Mouse (Mus musculus) neural tube, embryonic 15.5 days (tissue): ENCODE results near the gene Cmtm2b. TPM values are rescaled to one million over a fixed set of nuclear protein-coding genes. Genes with fewer than 3 reads are reported as not detected.
A peak's percentile ranks its signal among the peaks of the same experiment; 100 is the strongest.

Experiments
- ATAC-seq: fragments of 200-750 bp; cut with Nextera tagmentation; 2 replicates; pipeline ENCODE4 v1.8.0; 2017; ENCODE audit warnings: mild to moderate bottlenecking, moderate TSS enrichment, moderate library complexity; ENCODE audit not compliant: low FRiP score
- H3K27ac ChIP-seq: fragments of 300-500 bp; sonication (generic); replicated peaks from 2 replicates; pipeline ENCODE4 v1.5.1; 2015; ENCODE audit warnings: mild to moderate bottlenecking, inconsistent platforms
- H3K27me3 ChIP-seq: fragments of 300-500 bp; sonication (generic); replicated peaks from 2 replicates; pipeline ENCODE4 v1.6.1; 2015; ENCODE audit warnings: inconsistent platforms
- H3K36me3 ChIP-seq: fragments of 300-500 bp; sonication (generic); 2 replicates; pipeline ENCODE4 v1.6.1; 2015; ENCODE audit warnings: inconsistent platforms
- H3K4me1 ChIP-seq: fragments of 300-500 bp; sonication (generic); 2 replicates; pipeline ENCODE4 v1.6.1; 2015; ENCODE audit warnings: inconsistent platforms
- H3K4me2 ChIP-seq: fragments of 300-500 bp; sonication (generic); 2 replicates; pipeline ENCODE4 v1.6.1; 2015; ENCODE audit warnings: inconsistent platforms, mild to moderate bottlenecking, moderate library complexity
- H3K4me3 ChIP-seq: fragments of 300-500 bp; sonication (generic); replicated peaks from 2 replicates; pipeline ENCODE4 v1.5.1; 2015; ENCODE audit warnings: mild to moderate bottlenecking, inconsistent platforms
- H3K9ac ChIP-seq: fragments of 300-500 bp; sonication (generic); replicated peaks from 2 replicates; pipeline ENCODE4 v1.6.1; 2015; ENCODE audit warnings: mild to moderate bottlenecking, inconsistent platforms
- H3K9me3 ChIP-seq: fragments of 300-500 bp; sonication (generic); replicated peaks from 2 replicates; pipeline ENCODE4 v1.6.1; 2016; ENCODE audit warnings: inconsistent platforms
- WGBS: fragments of 180-500 bp; shearing (Covaris S2); methylation state at CpG from one replicate; pipeline ENCODE4 v1.1.7; 2015; ENCODE audit warnings: mixed read lengths; 5-methylcytosine and 5-hydroxymethylcytosine counted together
- polyA plus RNA-seq: library from polyadenylated mRNA; unstranded; fragments of >200 nt; fragmentation: Nextera tagmentation; extraction: Ambion mirVana; gene quantifications from 2 replicates; pipeline ENCODE4 v1.2.1, GENCODE M21; 2015

Cmtm2b gene
- polyA plus RNA-seq, 1 experiment from 2014 or later, result not detected

- no peak for ATAC-seq
- Histone ChIP-seq H3K27me3 (no peaks in the 10 kb centered on the region), H3K9me3 (no peaks in the 10 kb centered on the region), H3K4me3 (no peak overlapping the region), H3K9ac (no peak overlapping the region), H3K36me3 (no peaks in the 10 kb centered on the region), H3K4me2 (no peak overlapping the region), H3K27ac (no peak overlapping the region), H3K4me1 (no peaks in the 10 kb centered on the region)
- WGBS, result 83% methylated on average over 5 of the region's 5 CpGs
These were observed 10.9 kb downstream of the Cmtm2b start for GRCm38 (mm10) chr8:104332665-104333631.

GRCm38 (mm10) chr8:104333786-104334185 lies 11.8 kb downstream of the Cmtm2b start:
- Histone ChIP-seq H3K27me3 (no peaks in the 10 kb centered on the region), H3K9ac (no peak overlapping the region), H3K36me3 (no peaks in the 10 kb centered on the region), H3K9me3 (no peaks in the 10 kb centered on the region), H3K4me1 (no peaks in the 10 kb centered on the region), H3K4me2 (no peak overlapping the region), H3K4me3 (no peak overlapping the region), H3K27ac (no peak overlapping the region)
- 76% methylated on average over 5 of the region's 5 CpGs for WGBS
- no peak for ATAC-seq

- H3K4me3 ChIP-seq, result no peak overlapping the region
- no peak overlapping the region for H3K9ac ChIP-seq
- no peak overlapping the region for H3K4me2 ChIP-seq
- no peak overlapping the region for H3K27ac ChIP-seq
- H3K4me1 ChIP-seq, result peaks cover under 1% of the 10 kb centered on the region; the same call in 1 of the 2 replicates
- ATAC-seq, result no peak
- no peaks in the 10 kb centered on the region for H3K36me3 ChIP-seq
- H3K9me3 ChIP-seq, result no peaks in the 10 kb centered on the region
- 75% methylated on average over 1 of the region's 1 CpGs for WGBS
- H3K27me3 ChIP-seq, result no peaks in the 10 kb centered on the region
These were observed 12.2 kb downstream of the Cmtm2b start for GRCm38 (mm10) chr8:104334196-104334595.

- H3K4me3 ChIP-seq, result no peak overlapping the region
- no peak overlapping the region for H3K9ac ChIP-seq
- H3K4me1 ChIP-seq, result peaks cover 25% of the 10 kb centered on the region
- H3K36me3 ChIP-seq, result no peaks in the 10 kb centered on the region
- no peak overlapping the region for H3K4me2 ChIP-seq
- H3K27ac ChIP-seq, result no peak overlapping the region
- no peaks in the 10 kb centered on the region for H3K27me3 ChIP-seq
- 94% methylated on average over 1 of the region's 1 CpGs for WGBS
- H3K9me3 ChIP-seq, result no peaks in the 10 kb centered on the region
- no peak for ATAC-seq
These were observed 14.8 kb downstream of the Cmtm2b start for GRCm38 (mm10) chr8:104336806-104337205.

- WGBS, result 59% methylated on average over 3 of the region's 3 CpGs
- Histone ChIP-seq H3K4me3 (no peak overlapping the region), H3K4me2 (no peak overlapping the region), H3K27me3 (no peaks in the 10 kb centered on the region), H3K36me3 (no peaks in the 10 kb centered on the region), H3K9ac (no peak overlapping the region), H3K9me3 (no peaks in the 10 kb centered on the region), H3K27ac (no peak overlapping the region), H3K4me1 (peaks cover 27% of the 10 kb centered on the region)
- no peak for ATAC-seq
These were observed 15.9 kb downstream of the Cmtm2b start for GRCm38 (mm10) chr8:104337890-104338289.

- peak within 1 kb of the TSS; percentile 72 for H3K27ac ChIP-seq
- no peaks in the 10 kb centered on the region for H3K27me3 ChIP-seq
- WGBS, result 17% methylated on average over 18 of the region's 18 CpGs
- peak within 1 kb of the TSS; percentile 55 for H3K9ac ChIP-seq
- H3K4me3 ChIP-seq, result peak within 1 kb of the TSS; percentile 56
- no peaks in the 10 kb centered on the region for H3K36me3 ChIP-seq
- peak within 1 kb of the TSS; percentile 94 for H3K4me2 ChIP-seq
- peaks cover 33% of the 10 kb centered on the region for H3K4me1 ChIP-seq
- H3K9me3 ChIP-seq, result no peaks in the 10 kb centered on the region
- ATAC-seq, result 0 out of 2 replicates have a peak, but pooled peaks have one; percentile 2
These were observed 17.4 kb downstream of the Cmtm2b start, which contains the start of gene Cmtm3 for GRCm38 (mm10) chr8:104339229-104339982. Cmtm3 (plus strand) TSS chr8:104339410.

GRCm38 (mm10) chr8:104339983-104340232 lies 17.9 kb downstream of the Cmtm2b start:
- WGBS, result 3% methylated on average over 6 of the region's 6 CpGs

GRCm38 (mm10) chr8:104340233-104341105 lies 18.4 kb downstream of the Cmtm2b start:
- ATAC-seq, result peak; percentile 76
- Histone ChIP-seq H3K27me3 (no peaks in the 10 kb centered on the region), H3K4me2 (peak overlapping the region; percentile 94), H3K4me1 (peaks cover 33% of the 10 kb centered on the region), H3K27ac (peak overlapping the region; percentile 72), H3K4me3 (peak overlapping the region; percentile 56), H3K36me3 (no peaks in the 10 kb centered on the region), H3K9ac (peak overlapping the region; percentile 55), H3K9me3 (no peaks in the 10 kb centered on the region)
- under 1% methylated on average over 38 of the region's 54 CpGs for WGBS

More at GRCm38 (mm10) chr8:104339983-104340232, 17.9 kb downstream of the Cmtm2b start:
- peak overlapping the region; percentile 56 for H3K4me3 ChIP-seq
- ATAC-seq, result peak; percentile 4; the same call in 1 of the 2 replicates
- H3K27ac ChIP-seq, result peak overlapping the region; percentile 72
- H3K9ac ChIP-seq, result peak overlapping the region; percentile 55
- peaks cover 33% of the 10 kb centered on the region for H3K4me1 ChIP-seq
- no peaks in the 10 kb centered on the region for H3K36me3 ChIP-seq
- no peaks in the 10 kb centered on the region for H3K27me3 ChIP-seq
- no peaks in the 10 kb centered on the region for H3K9me3 ChIP-seq
- peak overlapping the region; percentile 94 for H3K4me2 ChIP-seq

GRCm38 (mm10) chr8:104341106-104341561 lies 19.1 kb downstream of the Cmtm2b start:
- peak overlapping the region; percentile 56 for H3K4me3 ChIP-seq
- peak overlapping the region; percentile 55 for H3K9ac ChIP-seq
- WGBS, result under 1% methylated on average over 24 of the region's 24 CpGs
- H3K27me3 ChIP-seq, result no peaks in the 10 kb centered on the region
- H3K36me3 ChIP-seq, result no peaks in the 10 kb centered on the region
- H3K4me2 ChIP-seq, result peak overlapping the region; percentile 94
- H3K9me3 ChIP-seq, result no peaks in the 10 kb centered on the region
- H3K4me1 ChIP-seq, result peaks cover 33% of the 10 kb centered on the region
- peak; percentile 61 for ATAC-seq
- peak overlapping the region; percentile 72 for H3K27ac ChIP-seq

GRCm38 (mm10) chr8:104341678-104342077 lies 19.6 kb downstream of the Cmtm2b start:
- Histone ChIP-seq H3K4me1 (peaks cover 33% of the 10 kb centered on the region), H3K9me3 (no peaks in the 10 kb centered on the region), H3K27me3 (no peaks in the 10 kb centered on the region), H3K9ac (no peak overlapping the region), H3K4me2 (peak overlapping the region; percentile 94), H3K27ac (0 out of 2 replicates have a peak overlapping the region, but pooled peaks have one; percentile 23), H3K4me3 (peak overlapping the region; percentile 56), H3K36me3 (no peaks in the 10 kb centered on the region)
- no peak for ATAC-seq
- WGBS, result 39% methylated on average over 6 of the region's 6 CpGs

GRCm38 (mm10) chr8:104342426-104342825 lies 20.4 kb downstream of the Cmtm2b start:
- H3K36me3 ChIP-seq, result 0 out of 2 replicates have a peak, but pooled peaks cover under 1% of the 10 kb centered on the region
- H3K4me1 ChIP-seq, result peaks cover 33% of the 10 kb centered on the region
- H3K9me3 ChIP-seq, result no peaks in the 10 kb centered on the region
- no peak for ATAC-seq
- no peak overlapping the region for H3K27ac ChIP-seq
- no peak overlapping the region for H3K9ac ChIP-seq
- H3K27me3 ChIP-seq, result no peaks in the 10 kb centered on the region
- no peak overlapping the region for H3K4me2 ChIP-seq
- H3K4me3 ChIP-seq, result no peak overlapping the region
- 81% methylated on average over 5 of the region's 5 CpGs for WGBS
